Mouse (Mus musculus): ENCODE results near the gene Mpg. TPM values are rescaled to one million over a fixed set of nuclear protein-coding genes. Genes with fewer than 3 reads are reported as not detected.
"Not testable (repeated sequence)": the region's sequence is repeated elsewhere in the genome, so short reads cannot be mapped to it uniquely, and the experiment has no call there.

Mpg gene
- total RNA-seq, 2 experiments from 2014 or later = 19.7 to 21.4 TPM

DNA sequence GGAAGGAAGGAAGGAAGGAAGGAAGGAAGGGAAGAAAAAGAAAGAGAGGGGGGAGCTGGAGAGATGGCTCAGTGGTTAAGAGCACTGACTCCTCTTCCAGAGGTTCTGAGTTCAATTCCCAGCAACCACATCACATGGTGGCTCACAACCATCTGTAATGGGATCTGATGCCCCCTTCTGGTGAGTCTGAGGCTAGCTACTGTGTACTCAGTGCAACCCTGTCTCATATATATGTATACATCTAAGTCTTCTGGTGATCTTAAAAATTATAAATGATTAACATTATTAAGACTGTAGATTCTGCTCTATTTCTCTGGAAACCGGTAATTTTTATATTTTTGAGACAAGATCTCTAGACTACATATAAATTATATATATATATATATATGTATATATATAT, 25.3 kb upstream of the Mpg start:
- DNase-seq (ENCODE audit: low spot score in 2 of 2) = not testable (repeated sequence)

DNA sequence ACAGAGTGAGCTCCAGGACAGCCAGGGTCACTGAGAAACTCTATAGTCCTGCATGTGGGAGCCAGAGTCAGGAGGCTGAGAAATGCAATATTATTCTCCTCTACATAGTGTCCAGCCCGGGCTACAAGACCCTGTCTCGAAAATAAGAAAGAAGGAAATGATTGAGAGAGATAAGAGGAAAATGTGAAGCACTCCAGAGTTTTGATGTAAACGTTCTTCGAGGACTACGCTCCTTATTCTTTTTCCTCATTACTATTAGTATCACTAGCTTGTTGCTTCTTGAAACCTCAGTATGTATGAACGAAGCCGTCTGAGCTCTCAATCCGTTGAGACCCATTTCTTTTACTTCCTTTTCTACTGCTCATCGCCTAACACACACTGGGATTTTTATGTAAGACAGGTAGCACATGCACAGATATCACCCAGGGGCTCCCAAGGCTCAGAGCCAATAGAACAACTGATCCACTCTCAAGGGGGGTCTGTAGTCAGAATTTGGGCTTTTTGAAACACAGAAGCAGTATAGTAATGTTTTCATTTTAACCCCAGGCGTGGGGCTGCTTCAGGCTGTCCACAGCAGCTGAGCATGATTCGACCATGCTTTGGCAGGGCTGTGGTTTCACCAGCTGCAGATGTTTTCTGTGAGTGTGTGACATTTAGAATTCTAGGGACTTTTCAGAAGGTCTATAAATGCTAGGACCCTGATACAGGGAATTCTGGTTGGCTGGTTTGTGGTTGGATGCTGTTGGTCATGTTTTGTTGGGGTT, 24.2 kb upstream of the Mpg start:
- DNase-seq (ENCODE audit: low spot score in 2 of 2) = no peak

DNA sequence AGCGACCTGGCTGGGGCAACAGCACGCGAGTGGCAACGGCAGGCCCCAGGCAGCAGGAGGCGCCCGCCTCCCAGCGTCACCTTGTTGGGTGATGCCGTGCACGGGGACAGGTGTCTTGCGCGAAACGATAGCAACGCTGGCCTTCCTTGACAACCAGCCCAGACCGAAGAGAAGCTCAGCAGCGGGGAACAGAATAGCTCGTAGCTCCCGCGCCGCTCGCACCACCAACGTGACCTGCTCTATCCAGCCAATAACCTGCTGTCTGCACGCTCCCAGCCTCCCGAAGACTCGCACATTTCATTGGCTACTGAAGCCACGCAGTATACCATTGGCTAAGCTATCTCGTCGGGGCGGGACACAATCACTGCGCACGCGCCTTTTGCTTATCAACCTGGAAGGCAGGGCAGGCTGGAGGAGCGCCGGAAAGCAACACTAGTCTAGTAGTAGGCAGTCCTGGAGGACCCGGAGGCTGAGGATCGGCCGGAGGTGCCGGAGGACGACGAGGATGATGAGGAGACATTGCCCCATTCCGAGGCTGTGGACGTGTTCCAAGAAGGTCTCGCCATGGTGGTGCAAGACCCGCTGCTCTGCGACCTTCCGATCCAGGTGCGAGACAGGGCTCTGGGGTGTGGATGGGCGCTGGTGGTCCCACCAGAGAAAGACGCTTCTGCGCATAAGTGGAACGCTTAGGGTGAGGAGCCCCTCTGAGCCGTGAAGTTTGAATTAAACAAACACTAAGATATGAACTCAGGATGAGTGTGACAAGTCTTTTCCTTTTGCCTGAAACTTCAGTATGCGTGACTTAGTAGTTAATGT, 21.0 kb upstream of the Mpg start, which contains the start of gene Snrnp25:
Gene Snrnp25 (plus strand): TSS at position 358 of the 816 bp plus-strand sequence.
- DNase-seq (ENCODE audit: low spot score in 2 of 2) = peak; percentile 90 to 98

DNA sequence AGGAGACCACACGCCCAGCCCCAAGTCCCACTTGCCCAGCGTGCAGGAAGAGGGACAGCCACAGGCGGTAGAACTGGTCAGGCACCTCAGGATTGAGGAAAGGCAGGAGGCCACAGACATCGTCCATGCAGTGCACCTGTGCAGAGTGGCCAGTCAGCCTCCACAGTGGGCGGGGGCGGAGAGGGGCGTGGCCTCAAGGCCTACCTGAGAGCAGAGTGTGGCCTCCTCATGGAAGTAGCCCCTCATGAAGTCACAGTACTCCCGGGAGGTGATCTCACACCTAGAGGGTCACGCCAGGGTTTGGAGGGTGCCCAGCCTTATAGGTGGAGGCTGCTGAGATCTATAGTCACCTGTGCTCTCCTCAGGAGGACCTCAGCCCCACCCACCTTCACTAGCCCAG, 15.7 kb upstream of the Mpg start:
- DNase-seq (ENCODE audit: low spot score in 2 of 2) = no peak

DNA sequence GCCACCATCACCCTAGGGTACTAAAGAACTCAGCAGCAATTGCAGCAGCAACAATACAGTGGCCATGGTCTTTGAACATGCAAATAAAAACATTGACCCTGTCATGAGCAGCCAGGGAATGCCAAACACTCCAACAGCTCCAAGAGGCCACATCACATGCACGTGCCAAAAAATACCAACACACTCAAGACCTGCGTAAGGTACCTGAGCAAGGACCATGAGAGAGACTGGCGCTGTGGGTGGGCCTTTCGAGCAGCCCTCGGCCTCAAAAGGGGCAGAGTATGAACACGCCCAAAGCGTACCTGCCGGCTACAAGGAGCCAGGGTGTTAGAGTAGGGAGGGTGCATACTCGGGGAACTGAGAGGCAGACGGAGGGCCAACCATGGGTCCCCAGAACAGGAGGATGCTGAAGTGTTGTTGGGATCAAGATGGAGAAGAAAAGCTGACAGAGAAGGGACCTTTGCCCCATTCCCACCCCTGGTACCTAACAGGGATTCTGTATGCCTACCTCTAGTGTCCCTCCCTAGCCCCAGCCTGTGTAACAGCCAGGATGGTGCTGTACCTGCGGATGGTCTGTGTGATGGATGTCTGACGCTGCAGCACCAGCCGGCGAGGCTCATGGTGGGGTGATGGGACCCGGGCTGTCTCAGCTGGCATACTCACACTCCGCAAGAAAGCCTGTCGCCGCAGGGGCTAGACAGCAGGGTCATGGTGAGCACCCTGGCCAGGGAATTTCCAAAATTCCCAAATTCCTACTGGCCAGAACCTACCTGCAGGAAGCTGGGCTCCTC, 10.7 kb upstream of the Mpg start:
- DNase-seq (ENCODE audit: low spot score in 2 of 2) = no peak

DNA sequence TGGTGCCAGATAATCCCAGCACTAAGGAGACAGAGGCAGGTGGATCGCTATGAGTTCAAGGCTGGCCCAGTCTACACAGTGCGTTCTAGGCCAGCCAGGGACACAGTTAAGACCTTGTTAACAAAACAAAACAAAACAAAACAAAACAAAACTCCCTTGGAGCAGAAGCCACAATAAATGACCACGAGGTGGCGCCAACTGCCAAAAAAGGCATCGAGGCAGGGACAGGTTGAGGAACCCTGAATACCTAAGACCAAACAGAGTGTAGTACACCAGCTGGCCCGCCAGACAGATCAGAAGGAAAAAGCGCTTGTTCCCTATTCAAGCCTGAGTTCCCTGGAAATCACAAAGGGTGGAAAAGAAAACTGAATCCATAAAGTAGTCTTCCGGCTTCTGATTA, 9.5 kb upstream of the Mpg start:
- DNase-seq (ENCODE audit: low spot score in 2 of 2) = no peak

DNA sequence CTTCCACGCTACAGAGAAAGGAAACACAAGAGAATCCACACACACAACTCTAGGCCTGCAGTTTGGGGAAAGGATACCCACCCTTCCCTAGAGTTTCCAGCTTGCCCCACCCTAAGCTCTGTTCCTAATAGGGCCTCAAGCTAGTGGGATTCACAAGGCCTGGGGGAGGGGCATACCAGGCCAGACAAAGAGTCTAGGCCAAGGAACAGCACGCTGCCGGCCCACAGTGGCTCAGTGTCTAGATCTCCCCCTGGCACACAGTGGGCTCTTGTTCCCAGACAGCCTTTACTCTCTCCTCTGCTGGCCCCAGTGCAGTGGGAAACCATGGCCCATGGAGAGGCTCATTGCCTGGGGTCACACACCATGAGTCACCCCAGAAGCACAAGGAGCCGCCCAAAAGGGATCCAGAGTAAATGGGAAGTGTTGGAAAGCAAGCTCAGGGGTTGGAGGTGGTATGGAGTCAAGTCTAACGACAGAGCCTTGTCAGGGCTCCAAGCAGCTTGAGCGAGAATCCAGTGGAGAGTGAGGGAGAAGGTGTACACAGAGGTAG, 7.7 kb upstream of the Mpg start:
- no peak for DNase-seq (ENCODE audit: low spot score in 2 of 2)

DNA sequence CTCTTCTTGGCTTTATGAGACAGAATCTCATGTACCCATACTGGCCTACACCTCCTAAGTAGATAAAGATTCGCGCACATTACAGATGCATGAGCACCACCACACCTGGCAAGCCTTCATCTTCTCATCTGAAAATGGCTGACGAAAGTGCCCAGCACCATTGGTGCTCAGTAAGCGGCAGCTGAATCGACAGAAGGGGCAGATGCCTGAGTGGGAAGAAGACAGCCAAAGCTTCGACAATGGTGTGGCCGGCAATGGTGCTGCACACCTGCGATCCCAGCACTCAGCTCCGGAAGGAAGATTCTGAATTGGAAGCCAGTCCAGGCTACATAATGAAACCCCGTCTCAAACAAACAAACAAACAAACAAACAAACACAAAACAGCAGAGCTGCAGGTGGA, 7.0 kb upstream of the Mpg start:
- no peak for DNase-seq (ENCODE audit: low spot score in 2 of 2)

DNA sequence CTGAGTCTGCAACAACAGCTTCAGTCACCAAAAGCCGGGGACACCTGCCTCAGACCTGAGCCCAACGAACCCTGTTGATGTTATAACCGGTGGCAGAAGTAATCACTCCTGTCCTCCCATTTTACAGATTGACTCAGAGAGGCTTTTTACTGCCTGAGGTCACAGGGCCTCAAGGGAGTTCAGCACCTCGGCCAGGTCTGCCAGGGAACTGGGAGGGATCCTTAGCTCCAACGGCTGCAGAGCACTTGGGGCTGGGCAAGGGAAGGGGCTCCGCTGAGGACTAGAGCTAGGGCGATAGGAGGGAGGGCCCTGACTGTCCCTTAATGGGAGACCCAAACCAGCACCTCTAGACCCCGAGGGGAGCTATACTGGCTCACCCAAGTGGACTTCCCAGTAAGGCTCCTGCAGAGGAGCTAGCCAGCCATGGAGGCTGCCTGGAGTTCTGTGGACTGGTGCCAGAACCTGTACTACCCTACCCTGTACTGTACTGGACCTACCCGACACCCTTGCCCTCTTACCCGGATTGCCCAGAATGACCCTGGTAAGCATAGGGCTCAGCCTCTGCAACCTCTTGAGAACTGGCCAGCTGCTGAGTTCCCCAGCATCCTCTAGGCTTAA, 5.6 kb upstream of the Mpg start:
- DNase-seq (ENCODE audit: low spot score in 2 of 2) = no peak

DNA sequence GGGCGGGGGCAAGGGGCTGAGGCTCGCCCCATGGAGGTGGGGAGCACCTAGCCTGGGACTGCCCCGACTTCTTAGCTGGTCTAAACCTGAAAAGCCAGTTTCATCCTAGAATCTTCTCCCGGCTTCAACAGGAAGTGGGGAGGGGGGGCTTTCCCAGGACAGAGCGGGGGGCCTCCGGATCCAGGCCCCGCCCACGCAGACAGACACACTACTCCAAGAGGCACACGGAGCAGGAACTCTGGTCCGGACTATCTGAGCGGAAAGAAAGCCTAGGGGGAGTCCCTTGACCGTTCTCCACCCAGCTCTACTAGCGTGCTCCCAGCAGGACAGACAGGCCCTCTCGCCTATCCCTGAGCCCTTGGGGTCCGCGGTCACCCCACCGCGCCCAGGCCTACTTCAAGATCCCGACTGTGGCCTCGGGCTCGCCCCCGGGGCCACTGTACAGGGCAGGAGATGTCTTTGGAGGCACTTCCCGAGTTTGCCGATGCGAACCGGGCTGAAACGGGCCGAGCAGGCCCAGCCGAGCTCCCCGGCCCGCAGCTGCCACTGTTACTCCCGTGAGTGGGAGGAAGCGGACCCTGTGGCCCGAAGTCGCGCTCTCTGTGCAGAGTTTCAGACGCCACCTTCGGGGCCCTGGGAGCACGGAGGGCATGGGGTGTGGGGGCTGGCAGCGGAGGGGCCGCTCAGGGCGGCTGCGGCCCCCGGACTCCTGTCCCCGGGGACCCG, 4.9 kb upstream of the Mpg start:
- no peak for DNase-seq (ENCODE audit: low spot score in 2 of 2)

DNA sequence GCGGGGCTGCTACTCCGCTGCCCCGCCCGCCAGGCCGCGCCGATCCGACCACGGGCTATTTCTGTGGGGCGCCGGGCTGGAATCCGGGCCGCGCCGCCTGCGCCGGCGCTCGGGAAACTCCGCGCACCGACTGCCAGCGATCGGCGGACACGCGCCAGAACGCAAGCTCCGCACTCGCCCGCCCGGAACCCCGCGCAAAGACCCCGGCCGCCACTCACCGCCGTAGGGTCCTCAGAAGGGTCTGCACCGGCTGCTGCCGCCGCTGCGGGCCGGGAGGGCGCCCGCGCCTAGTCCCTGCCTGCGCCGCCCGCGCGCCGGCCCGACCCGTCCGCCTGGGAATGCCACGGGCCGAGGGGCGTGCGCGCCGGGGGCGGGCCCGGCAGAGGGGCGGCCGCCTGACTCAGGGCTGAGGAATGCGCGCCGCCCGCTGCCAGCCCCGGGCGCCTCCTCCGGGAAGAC, 4.3 kb upstream of the Mpg start, which contains the start of gene Rhbdf1:
Gene Rhbdf1 (minus strand): TSS at position 350 of the 459 bp plus-strand sequence.
- no peak for DNase-seq (ENCODE audit: low spot score in 2 of 2)

DNA sequence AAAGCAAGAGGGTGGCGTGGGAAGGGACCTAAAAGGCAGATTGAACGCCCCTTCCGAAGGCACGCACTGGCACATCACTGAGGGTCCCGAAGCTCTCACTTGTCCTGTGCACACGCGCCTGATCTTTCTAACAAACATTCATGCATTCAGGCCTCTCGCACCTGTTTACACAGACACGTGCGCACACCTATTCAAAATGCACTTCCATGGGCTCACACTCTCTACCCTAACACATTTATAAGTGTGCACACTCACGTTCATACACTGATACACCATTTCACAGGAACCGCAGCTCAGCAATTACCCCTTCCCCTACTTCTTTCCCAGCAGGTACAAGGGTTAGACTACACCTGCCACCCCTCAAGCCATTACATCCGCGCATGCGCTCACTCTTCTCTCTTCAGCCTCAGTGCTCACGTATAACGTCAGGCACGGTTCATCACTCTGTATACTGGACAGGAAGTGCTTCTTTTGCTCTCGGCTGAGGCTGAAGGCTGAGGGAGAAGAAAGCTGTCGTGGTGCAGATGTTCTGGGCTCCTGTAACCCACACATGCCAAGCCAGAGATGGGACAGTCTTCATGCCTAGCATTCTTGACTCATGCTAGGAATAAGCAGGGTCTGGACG, 3.6 kb upstream of the Mpg start:
- DNase-seq (ENCODE audit: low spot score in 2 of 2) = no peak

DNA sequence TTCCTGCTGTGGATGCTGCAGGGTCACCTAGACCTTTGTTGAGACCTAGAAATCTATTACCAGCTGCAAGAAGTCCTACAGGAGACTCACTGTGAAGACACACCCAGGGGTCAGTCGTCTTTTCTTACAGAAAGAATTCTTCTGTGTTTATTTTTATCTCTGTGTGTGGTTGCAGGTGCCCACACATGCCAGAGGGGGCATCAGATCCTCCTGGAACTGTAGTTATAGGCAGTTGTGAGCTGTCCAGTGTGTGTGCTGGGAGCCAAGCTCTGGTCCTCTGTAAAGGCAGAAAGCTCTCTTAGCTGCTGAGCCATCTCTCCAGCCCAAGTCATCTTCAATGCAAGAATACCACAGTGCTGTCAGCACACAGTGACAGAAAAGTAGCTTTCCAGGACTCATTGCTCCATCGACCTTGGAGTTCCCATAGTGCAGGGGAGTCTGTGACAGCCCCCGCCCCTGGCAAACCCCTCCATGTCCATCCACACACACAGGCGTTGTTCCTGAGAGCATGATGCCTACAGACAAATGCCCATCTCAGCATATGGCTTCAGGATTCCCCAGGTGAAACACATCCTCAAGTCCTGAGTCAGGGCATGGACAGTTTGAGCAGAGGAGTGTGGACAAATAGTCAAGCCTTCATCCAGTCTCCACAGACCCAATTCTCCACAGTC, 2.9 kb upstream of the Mpg start:
- DNase-seq (ENCODE audit: low spot score in 2 of 2) = no peak

DNA sequence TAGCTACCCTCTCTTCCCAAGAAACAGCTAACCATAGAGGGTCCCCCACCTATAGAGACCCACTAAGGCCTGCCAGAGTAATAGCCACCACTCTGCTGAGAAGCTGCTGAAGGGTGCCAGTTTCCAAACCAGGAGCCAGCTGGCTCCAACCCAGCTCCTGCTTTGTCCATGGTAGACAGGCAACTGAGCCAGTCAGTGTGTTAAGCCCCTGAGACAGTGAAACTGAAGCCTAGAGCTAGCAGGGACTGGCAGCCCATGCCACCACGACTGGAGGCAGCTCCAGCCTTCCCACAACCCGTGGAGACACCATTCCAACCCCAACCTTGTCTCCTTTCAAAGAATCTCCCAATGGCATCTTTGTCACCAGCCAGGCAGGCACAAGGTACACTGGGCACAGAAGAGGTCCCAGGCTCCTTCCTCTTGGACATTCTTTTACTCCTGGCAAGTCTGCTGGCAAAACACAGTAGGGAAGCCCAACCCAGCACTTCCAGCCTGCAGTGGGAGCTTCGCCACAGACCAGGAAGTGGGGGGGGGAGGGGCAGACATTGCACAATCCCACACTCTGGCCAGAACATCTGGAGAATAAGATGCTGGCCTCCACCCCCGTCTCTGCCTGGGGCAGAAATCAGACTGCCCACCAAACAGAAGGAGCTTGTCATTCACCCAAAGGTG, 1.7 kb upstream of the Mpg start:
- DNase-seq (ENCODE audit: low spot score in 2 of 2) = no peak

DNA sequence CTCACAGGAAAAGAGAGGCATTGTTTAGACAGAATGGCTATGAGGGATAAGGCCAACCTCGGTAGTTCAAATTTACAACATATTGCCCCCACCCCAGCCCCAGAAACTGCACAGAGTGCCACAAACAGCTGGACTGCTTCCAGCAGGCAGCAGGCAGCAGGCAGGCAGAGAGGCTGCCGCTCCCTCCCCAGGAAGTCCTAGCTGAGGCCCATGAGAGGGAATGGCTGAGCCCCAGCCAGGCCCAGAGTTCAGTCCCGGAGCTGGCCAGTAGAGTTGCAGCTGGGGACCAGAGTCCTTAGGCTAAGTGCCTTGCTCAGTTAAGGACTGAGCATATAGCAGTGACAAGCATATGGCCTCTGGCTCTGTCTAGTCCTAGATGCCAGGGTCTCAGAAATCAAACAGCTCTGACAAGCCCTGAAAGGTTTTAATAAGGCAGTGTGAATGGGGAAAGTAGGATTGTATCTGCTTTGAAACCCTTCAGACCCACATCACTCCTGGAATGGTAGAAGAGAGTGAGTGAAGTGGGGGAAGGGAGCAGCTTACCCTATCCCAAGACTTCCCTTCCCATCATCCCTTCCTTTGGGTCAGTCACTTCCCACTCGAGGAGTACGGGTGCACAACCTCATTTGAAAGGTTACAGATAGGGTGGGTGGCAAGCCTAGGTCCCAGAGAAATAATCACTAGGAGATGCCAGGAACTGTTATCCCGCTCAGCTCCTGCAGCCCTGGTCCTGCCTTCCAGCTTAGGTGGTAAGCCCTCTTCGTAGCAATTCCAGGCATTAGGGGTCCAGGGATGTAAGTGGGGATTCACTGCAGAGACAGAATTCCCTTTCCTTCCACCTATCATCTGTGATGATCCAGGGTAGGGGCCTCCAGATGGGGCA, 842 bp upstream of the Mpg start:
- no peak for DNase-seq (ENCODE audit: low spot score in 2 of 2)

DNA sequence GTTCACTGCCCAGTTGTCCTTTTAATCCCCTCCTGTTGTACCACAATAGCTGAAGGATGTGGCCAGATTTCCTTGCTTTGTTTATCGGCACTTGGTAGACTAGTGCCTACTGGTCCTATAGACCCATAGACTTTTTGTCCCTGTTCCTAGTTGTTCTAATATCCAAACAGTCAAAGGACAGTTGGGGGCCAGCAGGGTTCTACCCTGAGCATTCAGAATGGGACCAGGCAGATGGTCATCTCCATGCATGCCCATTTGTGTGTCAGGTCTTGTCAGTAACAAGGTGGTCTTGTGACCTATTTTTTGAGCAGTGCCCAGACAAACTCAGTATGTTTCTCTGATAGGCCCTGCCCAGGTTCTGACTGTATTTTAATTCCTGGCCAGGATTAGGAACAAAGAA, 736 bp downstream of the Mpg start:
- DNase-seq (ENCODE audit: low spot score in 2 of 2) = no peak

DNA sequence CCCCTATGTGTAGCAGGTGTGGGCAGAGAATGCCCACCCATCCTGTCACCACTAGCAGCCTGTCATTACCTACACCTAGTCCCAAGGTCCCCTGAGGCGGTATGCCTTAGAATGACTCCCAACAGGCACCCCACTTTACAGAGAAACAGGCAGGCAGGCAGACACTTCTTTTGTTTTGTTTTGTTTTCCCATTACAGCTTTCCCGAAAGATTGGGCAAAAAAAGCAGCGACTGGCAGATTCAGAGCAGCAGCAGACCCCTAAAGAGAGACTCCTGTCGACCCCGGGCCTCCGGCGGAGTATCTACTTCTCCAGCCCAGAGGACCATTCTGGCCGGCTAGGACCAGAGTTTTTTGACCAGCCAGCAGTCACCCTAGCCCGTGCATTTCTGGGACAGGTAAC, 1.2 kb downstream of the Mpg start:
- DNase-seq (ENCODE audit: low spot score in 2 of 2) = no peak

All from layer of hippocampus, postnatal 14 days (tissue).